Mouse (Mus musculus): ENCODE data around the gene Fam168a. TPM values are rescaled to one million over a fixed set of nuclear protein-coding genes. Genes with fewer than 3 reads are reported as not detected.
A peak's percentile ranks its signal among the peaks of the same experiment; 100 is the strongest.

The Fam168a gene
- polyA plus RNA-seq, 1 experiment: 31.8 TPM

- DNase-seq (ENCODE audit: low spot score): no peak
Measured at GRCm38 (mm10) chr7:100780192-100780591, 73.8 kb downstream of the Fam168a start.

- no peak for DNase-seq (ENCODE audit: low spot score)
Measured at GRCm38 (mm10) chr7:100784650-100785049, 78.2 kb downstream of the Fam168a start.

DNA sequence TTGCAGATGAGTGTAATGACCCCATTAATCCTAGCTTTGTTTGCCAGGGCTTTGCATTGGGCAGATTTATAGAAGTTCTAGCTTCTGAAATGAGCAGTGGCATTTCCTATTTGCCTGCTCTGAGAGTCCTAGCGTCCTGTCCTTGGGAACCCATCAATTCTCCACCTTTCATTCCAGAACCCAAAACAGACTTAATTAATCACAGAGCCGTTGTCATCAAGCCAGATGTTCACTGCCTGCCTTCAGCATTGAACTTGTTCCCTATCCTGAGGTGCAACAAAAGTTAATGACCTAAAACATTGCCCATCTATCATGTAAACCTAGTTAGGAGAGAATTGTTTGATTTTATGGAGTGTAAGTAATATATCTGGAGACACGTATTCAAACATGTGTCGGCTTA lies 79.0 kb downstream of the Fam168a start:
- DNase-seq (ENCODE audit: low spot score): no peak

GRCm38 (mm10) chr7:100786078-100786477 lies 79.6 kb downstream of the Fam168a start:
- no peak for DNase-seq (ENCODE audit: low spot score)

- no peak for DNase-seq (ENCODE audit: low spot score)
Measured at GRCm38 (mm10) chr7:100788291-100788690, 81.9 kb downstream of the Fam168a start.

DNA sequence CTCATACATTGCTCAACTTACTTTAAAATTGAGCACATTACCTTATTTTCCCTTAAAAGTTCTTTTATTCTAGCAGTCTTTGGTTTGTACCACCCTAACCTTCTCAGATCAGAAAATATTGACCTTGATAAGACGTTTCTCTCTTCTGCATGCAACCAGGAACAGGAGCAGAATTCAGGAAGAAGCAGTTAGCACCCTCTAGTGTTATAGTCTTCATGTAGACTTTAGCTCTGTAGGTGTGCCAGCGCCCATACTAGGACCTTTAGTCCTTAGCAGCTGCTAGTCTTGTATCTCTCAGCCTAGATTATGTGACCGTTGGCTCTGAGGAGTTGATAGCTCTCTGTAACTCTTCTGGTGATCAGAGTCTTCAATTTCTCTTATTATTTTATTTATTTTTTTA lies 92.4 kb downstream of the Fam168a start:
- DNase-seq (ENCODE audit: low spot score): no peak

DNA sequence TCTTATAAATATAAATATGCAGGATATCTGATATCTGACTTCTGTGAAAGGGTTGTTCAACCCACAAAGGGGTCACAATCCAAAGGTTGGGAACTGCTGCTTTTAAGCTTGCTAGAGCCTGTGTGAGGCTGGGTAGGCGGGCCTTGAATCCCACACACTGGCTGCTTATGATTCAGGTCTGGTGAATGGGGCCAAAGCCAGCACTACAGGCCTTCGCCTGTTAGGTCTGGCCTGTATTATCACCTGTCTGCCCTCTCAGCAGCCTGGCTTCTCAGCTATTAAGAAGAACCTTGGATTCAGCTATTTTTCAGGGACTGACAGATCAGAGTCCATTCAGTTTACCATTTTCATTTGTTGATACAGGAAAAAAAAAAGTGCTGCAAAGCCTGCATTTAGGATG lies 99.0 kb downstream of the Fam168a start:
- no peak for DNase-seq (ENCODE audit: low spot score)

- no peak for DNase-seq (ENCODE audit: low spot score)
Measured at GRCm38 (mm10) chr7:100811912-100812311, 105.5 kb downstream of the Fam168a start.

- DNase-seq (ENCODE audit: low spot score): no peak
Measured at GRCm38 (mm10) chr7:100812641-100813040, 106.2 kb downstream of the Fam168a start.

DNA sequence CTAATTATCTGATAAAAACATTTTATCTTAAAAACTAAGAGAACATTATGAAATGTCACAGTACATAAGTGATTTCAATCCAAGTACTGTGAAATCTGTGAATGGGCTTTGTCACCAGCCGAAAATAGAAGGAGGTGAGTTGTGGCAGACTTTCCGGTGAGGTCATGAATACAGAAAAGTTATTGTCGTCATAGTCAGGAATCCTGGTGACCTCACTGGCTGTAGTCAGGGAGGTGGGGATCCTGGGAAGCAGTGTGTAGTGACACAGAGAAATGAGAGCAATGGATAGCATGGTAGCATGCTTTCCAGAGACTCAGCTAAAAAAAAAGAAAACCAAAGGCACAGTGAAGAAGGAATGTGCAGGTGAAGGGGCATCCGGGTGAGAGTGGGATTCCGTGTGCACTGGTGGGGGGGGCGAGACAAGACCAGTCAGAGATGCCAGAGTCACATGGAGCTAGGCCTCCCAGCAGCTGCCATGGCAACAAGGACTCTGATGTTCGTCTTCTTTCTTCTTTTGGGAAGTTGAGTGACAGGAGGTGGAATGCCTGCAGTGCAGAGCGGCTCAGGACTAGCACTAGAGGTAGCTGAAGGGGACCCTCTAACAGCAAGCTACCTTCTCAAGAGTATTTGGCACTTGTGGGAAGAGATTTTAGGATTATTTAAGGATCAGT lies 109.6 kb downstream of the Fam168a start:
- no peak for DNase-seq (ENCODE audit: low spot score)

DNA sequence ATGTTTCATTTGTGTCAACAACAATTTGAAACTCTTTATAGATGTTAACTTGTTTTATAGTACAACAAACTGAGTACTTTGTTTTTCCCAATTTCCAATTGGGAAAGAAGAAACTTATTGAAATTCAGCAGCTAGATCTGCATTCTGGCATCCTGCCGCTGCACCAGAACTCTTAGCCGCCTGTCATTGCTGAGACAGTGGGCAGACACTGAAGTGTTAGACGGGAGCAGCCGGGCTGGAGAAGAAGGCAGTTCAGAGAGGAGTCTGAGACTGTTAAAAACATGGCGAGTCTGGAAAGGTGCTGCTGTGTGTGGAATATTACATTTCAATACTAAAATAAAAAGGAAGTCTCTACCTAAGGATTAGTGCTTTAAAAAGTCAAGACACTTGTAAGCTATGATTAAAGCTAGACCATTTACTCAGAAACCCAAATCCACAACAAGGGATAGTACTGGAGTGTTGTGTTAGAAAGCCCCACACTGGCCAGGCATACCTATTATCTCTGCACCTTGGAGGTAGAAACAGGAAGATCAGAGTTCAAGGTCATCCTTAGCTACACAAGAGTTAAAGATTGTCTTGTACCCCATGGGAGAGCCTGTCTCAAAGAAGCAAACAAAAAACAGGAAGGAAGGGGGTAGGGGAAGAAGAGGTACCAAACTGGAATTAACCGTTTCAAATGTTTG lies 110.5 kb downstream of the Fam168a start:
- DNase-seq (ENCODE audit: low spot score): no peak

- no peak for DNase-seq (ENCODE audit: low spot score)
Measured at GRCm38 (mm10) chr7:100817442-100817760, 111.0 kb downstream of the Fam168a start.

GRCm38 (mm10) chr7:100818401-100819064 lies 112.1 kb downstream of the Fam168a start:
- DNase-seq (ENCODE audit: low spot score): no peak

DNA sequence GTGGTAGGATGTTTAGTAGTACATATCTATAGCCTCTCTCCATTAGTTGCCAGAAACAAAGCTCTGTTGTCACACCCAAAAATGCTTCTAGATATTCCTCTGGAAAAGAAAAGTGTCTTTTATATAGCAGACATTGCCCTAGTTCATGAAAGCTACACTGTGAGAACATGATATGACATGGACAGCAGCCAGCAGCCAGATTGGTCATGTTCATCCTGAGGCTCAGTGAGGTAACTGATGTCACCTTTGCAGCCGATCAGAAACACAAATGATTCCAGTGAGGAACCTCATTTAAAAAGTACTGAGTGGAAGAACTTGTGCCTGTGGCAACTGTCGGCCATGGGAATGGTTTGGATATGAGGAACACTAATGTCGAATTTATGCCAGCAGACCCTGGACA lies 118.2 kb downstream of the Fam168a start:
- no peak for DNase-seq (ENCODE audit: low spot score)

DNA sequence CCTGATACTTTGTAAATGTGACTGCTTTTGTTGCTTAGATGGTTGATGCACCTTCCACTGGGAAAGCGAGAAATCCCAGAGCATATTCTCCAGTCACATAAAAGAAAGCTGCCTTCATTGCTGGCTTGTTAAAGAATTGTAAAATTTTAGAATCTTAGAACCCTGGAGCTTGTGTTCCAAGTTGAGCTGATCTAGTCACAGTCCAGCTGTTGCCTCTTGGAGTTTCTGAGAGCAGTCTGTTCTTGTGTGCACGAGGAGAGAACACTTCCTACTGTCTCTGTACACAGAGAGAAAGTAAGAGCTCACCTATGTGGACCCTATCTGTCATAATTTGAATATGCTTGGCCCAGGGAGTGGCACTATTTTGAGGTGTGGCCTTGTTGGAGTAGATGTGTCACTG lies 122.1 kb downstream of the Fam168a start:
- DNase-seq (ENCODE audit: low spot score): no peak

DNA sequence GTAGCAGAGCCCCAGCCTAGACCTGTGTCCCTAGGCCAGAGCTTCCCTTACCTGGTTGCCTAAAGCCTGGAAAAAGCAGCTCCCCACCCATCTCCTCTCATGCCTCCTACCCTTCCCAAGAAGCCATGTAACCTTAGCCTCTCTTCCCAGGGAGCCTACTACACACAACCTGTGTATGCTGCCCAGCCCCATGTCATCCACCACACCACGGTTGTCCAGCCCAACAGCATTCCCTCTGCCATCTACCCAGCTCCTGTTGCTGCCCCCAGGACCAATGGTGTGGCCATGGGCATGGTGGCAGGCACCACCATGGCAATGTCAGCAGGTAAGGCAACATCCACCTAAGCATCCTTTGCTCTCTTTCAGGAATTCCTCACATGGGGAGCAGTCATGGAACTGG lies 127.4 kb downstream of the Fam168a start:
- DNase-seq (ENCODE audit: low spot score): no peak

- DNase-seq (ENCODE audit: low spot score): no peak
Measured at GRCm38 (mm10) chr7:100835168-100835567, 128.7 kb downstream of the Fam168a start.

GRCm38 (mm10) chr7:100835711-100836110 lies 129.3 kb downstream of the Fam168a start:
- DNase-seq (ENCODE audit: low spot score): no peak

GRCm38 (mm10) chr7:100836657-100837056 lies 130.2 kb downstream of the Fam168a start:
- DNase-seq (ENCODE audit: low spot score): no peak

GRCm38 (mm10) chr7:100837701-100838100 lies 131.3 kb downstream of the Fam168a start:
- DNase-seq (ENCODE audit: low spot score): no peak

- peak; percentile 18 for DNase-seq (ENCODE audit: low spot score)
Measured at GRCm38 (mm10) chr7:100839632-100840402, 133.4 kb downstream of the Fam168a start.

GRCm38 (mm10) chr7:100840906-100841305 lies 134.5 kb downstream of the Fam168a start:
- DNase-seq (ENCODE audit: low spot score): no peak
